Mouse (Mus musculus) embryo, embryonic 11 days (tissue): Measurements from ENCODE around the gene Ggta1.

Experiments
- DNase-seq: peaks from one replicate; pipeline ENCODE4 v3.0.0-alpha.2; 2015

The Ggta1 gene

GRCm38 (mm10) chr2:35397590-35398173 lies 65.3 kb downstream of the Ggta1 start:
- peak; percentile 64 for DNase-seq

GRCm38 (mm10) chr2:35397096-35397495 lies 65.9 kb downstream of the Ggta1 start, which contains the start of gene 4930402F06Rik:
TSS of gene 4930402F06Rik (minus strand) at chr2:35397175.
- no peak for DNase-seq

- no peak for DNase-seq
Measured at GRCm38 (mm10) chr2:35385441-35385871, 77.6 kb downstream of the Ggta1 start.

GRCm38 (mm10) chr2:35379306-35379705 lies 83.7 kb downstream of the Ggta1 start:
- no peak for DNase-seq

GRCm38 (mm10) chr2:35377600-35377999 lies 85.4 kb downstream of the Ggta1 start:
- DNase-seq: no peak

GRCm38 (mm10) chr2:35373003-35373402 lies 90.0 kb downstream of the Ggta1 start:
- DNase-seq: peak; percentile 56

GRCm38 (mm10) chr2:35370686-35371085 lies 92.3 kb downstream of the Ggta1 start:
- no peak for DNase-seq

- DNase-seq: no peak
Measured at GRCm38 (mm10) chr2:35367629-35368028, 95.4 kb downstream of the Ggta1 start, which contains the start of gene 4930568D16Rik. TSS of gene 4930568D16Rik (minus strand) at chr2:35367729.
